9 mouse cellular contexts compared by ENCODE assay signal in the genomic region with DNA sequence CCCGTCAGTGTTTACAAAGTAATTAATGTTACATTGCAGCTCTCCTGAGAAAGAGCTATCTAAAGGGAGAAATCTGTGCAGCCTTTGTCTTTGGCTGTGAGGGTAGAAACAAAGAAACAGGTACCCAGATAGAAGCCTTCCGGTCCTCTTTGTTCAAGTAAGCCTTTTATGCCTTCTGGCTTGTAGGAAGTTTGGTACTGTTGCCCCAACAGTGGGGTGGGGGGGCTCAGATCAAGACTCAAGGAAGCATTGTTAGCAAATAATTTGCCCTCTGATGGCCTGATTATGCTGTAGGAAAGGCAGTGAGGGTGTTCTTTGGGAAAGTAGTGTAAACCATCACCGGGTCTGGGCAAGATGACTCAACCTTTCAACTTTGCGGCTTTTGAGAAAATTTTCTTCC. TPM values are rescaled to one million over a fixed set of nuclear protein-coding genes. Genes with fewer than 3 reads are reported as not detected.
DNase-seq lines count a peak whose midpoint lies in the region; ATAC-seq lines count a peak whose summit lies in the region.
"Had no signal": no experiment of that assay in that cellular context is flagged by ENCODE, and none has a peak within 500 bp of the region (broad histone marks: within the 10 kb centered on the region; RNA-seq: fewer than 3 reads in every experiment).

No protein-coding gene starts in this region.

- no peaks in the 10 kb centered on the region for H3K9me3 ChIP-seq in forebrain, embryonic 12.5 days
- H3K9me3 ChIP-seq in liver, embryonic 13.5 days (replicated peaks): no peaks in the 10 kb centered on the region

- peaks cover 59% of the 10 kb centered on the region for H3K4me1 ChIP-seq in forebrain, embryonic 12.5 days
- peaks cover 88% of the 10 kb centered on the region for H3K4me1 ChIP-seq in liver, embryonic 13.5 days (replicated peaks)

- H3K4me3 ChIP-seq in forebrain, embryonic 12.5 days (replicated peaks): peak overlapping the region; percentile 83
- H3K4me3 ChIP-seq in liver, embryonic 13.5 days (replicated peaks): peak overlapping the region; percentile 69

- peaks cover 31% of the 10 kb centered on the region for H3K36me3 ChIP-seq in forebrain, embryonic 12.5 days (replicated peaks)
- no peaks in the 10 kb centered on the region; the same call in 1 of the 2 replicates for H3K36me3 ChIP-seq in liver, embryonic 13.5 days

- intact Hi-C loops in left cerebral cortex, postnatal 4 days (cut with DNase I): no loop called here

- H3K4me2 ChIP-seq in forebrain, embryonic 12.5 days: peak overlapping the region; percentile 79
- H3K4me2 ChIP-seq in liver, embryonic 13.5 days: peak overlapping the region; percentile 92

- H3K27ac ChIP-seq in forebrain, embryonic 12.5 days: peak overlapping the region; percentile 98
- no peak overlapping the region for H3K27ac ChIP-seq in liver, embryonic 13.5 days

- H3K27me3 ChIP-seq in forebrain, embryonic 12.5 days: no peaks in the 10 kb centered on the region
- H3K27me3 ChIP-seq in liver, embryonic 13.5 days: peaks cover 87% of the 10 kb centered on the region

- H3K9ac ChIP-seq in forebrain, embryonic 12.5 days: peak overlapping the region; percentile 90
- peak overlapping the region; percentile 72 for H3K9ac ChIP-seq in liver, embryonic 13.5 days

- no peak for ATAC-seq in forebrain, embryonic 12.5 days (ENCODE audit: low FRiP score)
- no peak for ATAC-seq in liver, embryonic 13.5 days (ENCODE audit: low read depth)

- peak; percentile 22 for DNase-seq in embryo, embryonic 11 days
- no peak for DNase-seq in embryo, embryonic 9.5 days (ENCODE audit: extremely low spot score)
- DNase-seq in A20 (ENCODE audit: low read depth, low spot score): peak; percentile 49
- DNase-seq in liver, embryonic 13.5 days: no peak
- DNase-seq in gastrocnemius, adult 8-10 months (ENCODE audit: low spot score in 2 of 2): no peak
- DNase-seq in left cerebral cortex, adult 11 months (ENCODE audit: low spot score): no peak
- DNase-seq in left cerebral cortex, postnatal 4 days: no peak

- whole genome bisulfite sequencing in forebrain, embryonic 12.5 days: 4% methylated on average over 4 of the region's 4 CpGs
- WGBS in liver, embryonic 13.5 days (ENCODE audit: insufficient replicate concordance): 11% methylated on average over 4 of the region's 4 CpGs

RNA-seq across cellular contexts. Expression of a gene that starts 2.0 kb away (rescaled TPM):
- polyA plus RNA-seq in forebrain, embryonic 12.5 days (2016; fragmentation: Nextera tagmentation; extraction: Ambion mirVana): 1,825 and 1,829 TPM in 2 replicates
- 229 and 232 TPM in 2 replicates for polyA plus RNA-seq in liver, embryonic 13.5 days (2015; fragmentation: Nextera tagmentation; extraction: Ambion mirVana)
- total RNA-seq in gastrocnemius, adult 8-10 months (2022): 1,000 to 10,000 TPM; 2,872 to 3,265 (median 3,132) TPM
- total RNA-seq in left cerebral cortex, postnatal 4 days (2021): 100 to 1,000 TPM; 517 to 569 TPM

RNA-seq across cellular contexts. Expression of a gene that starts 21.8 kb away (rescaled TPM):
- polyA plus RNA-seq in forebrain, embryonic 12.5 days (2016; fragmentation: Nextera tagmentation; extraction: Ambion mirVana): 0.40 and 0.49 TPM in 2 replicates
- polyA plus RNA-seq in liver, embryonic 13.5 days (2015; fragmentation: Nextera tagmentation; extraction: Ambion mirVana): 0.05 TPM in 1 of 2 replicates, not detected in the other
- under 1 TPM in 2 of 4 experiments, not detected in 2; 0.27 to 0.36 TPM for total RNA-seq in gastrocnemius, adult 8-10 months (2022)
- total RNA-seq in left cerebral cortex, postnatal 4 days (2021): 10 to 100 TPM; 21.0 to 24.4 TPM
- total RNA-seq: liver, adult 2 months had no signal

RNA-seq across cellular contexts. Expression of a gene that starts 41.1 kb away (rescaled TPM):
- polyA plus RNA-seq in forebrain, embryonic 12.5 days (2016; fragmentation: Nextera tagmentation; extraction: Ambion mirVana): 105 and 116 TPM in 2 replicates
- polyA plus RNA-seq in liver, embryonic 13.5 days (2015; fragmentation: Nextera tagmentation; extraction: Ambion mirVana): 3.7 and 3.9 TPM in 2 replicates
- 10 to 100 TPM; 25.8 to 37.9 (median 26.4) TPM for total RNA-seq in gastrocnemius, adult 8-10 months (2022)
- total RNA-seq in left cerebral cortex, postnatal 4 days (2021): 100 to 1,000 TPM; 199 to 208 TPM

Comparison
In these comparisons a context has a peak if more than half of its experiments do, and no peak if none do; other contexts are left out.
1. DNase-seq: peak in embryo, embryonic 11 days (single experiment) and A20 (single experiment); none in embryo, embryonic 9.5 days (single experiment), liver, embryonic 13.5 days (single experiment), gastrocnemius, adult 8-10 months (0 of 2), left cerebral cortex, adult 11 months (single experiment) and left cerebral cortex, postnatal 4 days (single experiment).
2. RNA of a gene that starts 2.0 kb away (total RNA-seq): 2,872 to 3,265 TPM in gastrocnemius, adult 8-10 months; 517 to 569 TPM in left cerebral cortex, postnatal 4 days; every median in the first group is over 4 times any median in the second.
3. RNA of a gene that starts 21.8 kb away (total RNA-seq): 21.0 to 24.4 TPM in left cerebral cortex, postnatal 4 days; 0.27 to 0.36 TPM in gastrocnemius, adult 8-10 months; every median in the first group is over 10 times any median in the second.
4. RNA of a gene that starts 41.1 kb away (total RNA-seq): 199 to 208 TPM in left cerebral cortex, postnatal 4 days; 25.8 to 37.9 TPM in gastrocnemius, adult 8-10 months; every median in the first group is over 4 times any median in the second.